In the genomic region with DNA sequence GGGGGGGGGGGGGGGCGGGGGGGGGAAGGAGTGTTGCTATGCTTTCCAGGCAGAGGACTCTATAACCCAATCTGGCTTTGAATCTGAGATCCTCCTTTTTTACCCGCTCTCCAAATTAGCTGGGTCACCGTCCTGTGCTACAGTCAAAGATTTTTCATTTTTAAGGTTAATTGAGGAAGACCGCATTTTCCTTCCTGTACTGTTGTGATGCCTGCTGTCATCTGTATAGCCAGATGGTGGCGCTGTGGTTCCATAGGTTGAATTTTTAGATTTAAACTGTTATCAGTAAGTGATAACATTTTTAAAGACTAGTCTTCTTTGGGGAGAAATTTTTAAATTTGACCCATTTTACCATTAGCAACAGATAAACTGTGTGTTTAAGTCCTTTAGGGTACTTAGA, we compare ENCODE assay signal across 9 mouse cellular contexts. TPM values are rescaled to one million over a fixed set of nuclear protein-coding genes. Genes with fewer than 3 reads are reported as not detected.
DNase-seq lines count a peak whose midpoint lies in the region; ATAC-seq and TF ChIP-seq lines count a peak whose summit lies in the region.
"Had no signal": no experiment of that assay in that cellular context is flagged by ENCODE, and none has a peak within 500 bp of the region (broad histone marks: within the 10 kb centered on the region; RNA-seq: fewer than 3 reads in every experiment).

No protein-coding gene starts in this region.

- no peaks in the 10 kb centered on the region for H3K4me1 ChIP-seq in heart, postnatal 0 days (ENCODE audit: control insufficient read depth, insufficient read depth)
- no peaks in the 10 kb centered on the region for H3K4me1 ChIP-seq in ES-E14 (ENCODE audit: control insufficient read depth in 2 of 2, insufficient read depth in 2 of 2, low read length in 2 of 2, poor library complexity in 1 of 2)
- peaks cover 14% of the 10 kb centered on the region for H3K4me1 ChIP-seq in hindbrain, embryonic 14.5 days (replicated peaks; ENCODE audit: control insufficient read depth, insufficient read depth, low read length)
- H3K4me1 ChIP-seq in limb, embryonic 12.5 days (replicated peaks), result no peaks in the 10 kb centered on the region

- no peak for ATAC-seq in heart, postnatal 0 days (ENCODE audit: insufficient read depth, low read depth)
- peak; percentile 40; the same call in 1 of the 2 replicates for ATAC-seq in hindbrain, embryonic 14.5 days (ENCODE audit: low FRiP score)
- ATAC-seq in limb, embryonic 12.5 days (ENCODE audit: insufficient number of reproducible peaks, insufficient read depth, low FRiP score, low TSS enrichment, low read depth), result no peak

- no peak overlapping the region for H3K9ac ChIP-seq in heart, postnatal 0 days (replicated peaks; ENCODE audit: low read depth, low read length)
- H3K9ac ChIP-seq in ES-E14 (ENCODE audit: insufficient read depth, low read depth, low read length, poor library complexity, severe bottlenecking), result no peak overlapping the region
- no peak overlapping the region for H3K9ac ChIP-seq in hindbrain, embryonic 14.5 days
- H3K9ac ChIP-seq in limb, embryonic 12.5 days (replicated peaks), result no peak overlapping the region

- no peaks in the 10 kb centered on the region for H3K9me3 ChIP-seq in heart, postnatal 0 days (replicated peaks; ENCODE audit: control insufficient read depth, low read length)
- H3K9me3 ChIP-seq in ES-E14 (ENCODE audit: control insufficient read depth, insufficient read depth, low read depth, low read length), result no peaks in the 10 kb centered on the region
- no peaks in the 10 kb centered on the region for H3K9me3 ChIP-seq in hindbrain, embryonic 14.5 days (ENCODE audit: control insufficient read depth, low read length)
- H3K9me3 ChIP-seq in limb, embryonic 12.5 days, result no peaks in the 10 kb centered on the region

- H3K4me2 ChIP-seq in heart, postnatal 0 days (ENCODE audit: low read depth, low read length), result no peak overlapping the region
- peak overlapping the region; percentile 35 for H3K4me2 ChIP-seq in hindbrain, embryonic 14.5 days (replicated peaks)
- H3K4me2 ChIP-seq in limb, embryonic 12.5 days, result peak overlapping the region; percentile 39

- 7% methylated on average over 5 of the region's 5 CpGs for WGBS in heart, postnatal 0 days
- WGBS in hindbrain, embryonic 14.5 days, result 4% methylated on average over 5 of the region's 5 CpGs
- WGBS in limb, embryonic 12.5 days, result 7% methylated on average over 5 of the region's 5 CpGs

- H3K27ac ChIP-seq in heart, postnatal 0 days (ENCODE audit: low read depth), result no peak overlapping the region
- no peak overlapping the region for H3K27ac ChIP-seq in ES-E14 (ENCODE audit: insufficient read depth, low read depth, low read length, poor library complexity, severe bottlenecking)
- H3K27ac ChIP-seq in hindbrain, embryonic 14.5 days, result no peak overlapping the region
- no peak overlapping the region for H3K27ac ChIP-seq in limb, embryonic 12.5 days

- no peak for DNase-seq in heart, postnatal 0 days (ENCODE audit: low spot score)
- DNase-seq in heart, adult 18-20 months, result no peak
- DNase-seq in ES-E14 (ENCODE audit: low read depth, low spot score), result no peak
- peak; percentile 81 for DNase-seq in embryo, embryonic 10.5 days (ENCODE audit: low spot score)
- peak; percentile 86 for DNase-seq in hindbrain, embryonic 14.5 days (ENCODE audit: low spot score)
- peak; percentile 74 for DNase-seq in right cerebral cortex, postnatal 4 days
- DNase-seq in gastrocnemius, adult 18-20 months (ENCODE audit: low spot score), result no peak

- no peaks in the 10 kb centered on the region for H3K36me3 ChIP-seq in heart, postnatal 0 days (replicated peaks; ENCODE audit: control insufficient read depth, insufficient read depth, low read length)
- H3K36me3 ChIP-seq in ES-E14 (ENCODE audit: control insufficient read depth, insufficient read depth, low read length, poor library complexity, severe bottlenecking), result no peaks in the 10 kb centered on the region
- no peaks in the 10 kb centered on the region for H3K36me3 ChIP-seq in hindbrain, embryonic 14.5 days (replicated peaks; ENCODE audit: control insufficient read depth, insufficient read depth)
- H3K36me3 ChIP-seq in limb, embryonic 12.5 days, result no peaks in the 10 kb centered on the region

- no peak overlapping the region for H3K4me3 ChIP-seq in heart, postnatal 0 days (ENCODE audit: low read depth, low read length)
- H3K4me3 ChIP-seq in ES-E14 (ENCODE audit: insufficient read depth in 1 of 2, low read depth in 1 of 2, low read length in 2 of 2, poor library complexity in 1 of 2, severe bottlenecking in 1 of 2), result no peak overlapping the region
- no peak overlapping the region for H3K4me3 ChIP-seq in hindbrain, embryonic 14.5 days (replicated peaks; ENCODE audit: low read length)
- H3K4me3 ChIP-seq in limb, embryonic 12.5 days (replicated peaks), result no peak overlapping the region

- TF ChIP-seq EP300 in heart, postnatal 0 days (IDR thresholded peaks at IDR 0.05; ENCODE audit: low read depth), result no peak

- peak; percentile 62 for TF ChIP-seq CTCF in heart, postnatal 0 days (IDR thresholded peaks at IDR 0.05; ENCODE audit: low read depth)

- in situ Hi-C loops in ES-E14 (cut with MboI; ENCODE audit: low sequenced_read_pairs in 2 of 2, unreplicated experiment in 2 of 2), result no loop called here

- peaks cover 13% of the 10 kb centered on the region; the same call in 1 of the 2 replicates for H3K27me3 ChIP-seq in heart, postnatal 0 days (ENCODE audit: control insufficient read depth, insufficient read depth, low read length)
- H3K27me3 ChIP-seq in hindbrain, embryonic 14.5 days (ENCODE audit: control insufficient read depth, insufficient read depth, low read length), result peaks cover 38% of the 10 kb centered on the region
- peaks cover 25% of the 10 kb centered on the region for H3K27me3 ChIP-seq in limb, embryonic 12.5 days

TF ChIP-seq in ES-E14, 5 proteins besides CTCF, POLR2A, EP300 and RAD21:
- no peak for TF ChIP-seq CHD2 (IDR thresholded peaks at IDR 0.05; ENCODE audit: low read depth, low read length)
- peak; percentile 91 for TF ChIP-seq ZC3H11A (IDR thresholded peaks at IDR 0.05; ENCODE audit: borderline replicate concordance, low read depth, low read length)
- TF ChIP-seq ZNF384 (IDR thresholded peaks at IDR 0.05; ENCODE audit: low read depth, low read length), result no peak
- no peak for TF ChIP-seq HCFC1 (IDR thresholded peaks at IDR 0.05; ENCODE audit: borderline replicate concordance, insufficient read depth, low read length)
- TF ChIP-seq MAFK (IDR thresholded peaks at IDR 0.05; ENCODE audit: insufficient read depth, low read depth, low read length), result no peak
TF ChIP-seq in ES-E14: peak in this region for 1.

RNA-seq across cellular contexts. Expression of gene Atoh1, which starts 44.0 kb away (rescaled TPM):
- total RNA-seq in heart, postnatal 0 days (2014; rRNA removed; ENCODE audit: low replicate concordance), result not detected in 2 replicates
- not detected in 2 replicates for polyA plus RNA-seq in heart, postnatal 0 days (2015; fragmentation: Nextera tagmentation; extraction: Ambion mirVana)
- total RNA-seq in heart, adult 18-20 months (2021), result not detected
- 0.11 and 0.40 TPM in 2 replicates for total RNA-seq in ES-E14 (2012; rRNA removed)
- 13.0 and 13.4 TPM in 2 replicates for polyA plus RNA-seq in hindbrain, embryonic 14.5 days (2014; fragmentation: Nextera tagmentation; extraction: Ambion mirVana)
- polyA plus RNA-seq in limb, embryonic 12.5 days (2016; fragmentation: Nextera tagmentation; extraction: Ambion mirVana), result 0.10 TPM in 1 of 2 replicates, not detected in the other
- total RNA-seq in gastrocnemius, adult 18-20 months (2021), result not detected
- polyA plus RNA-seq: liver, embryonic 16.5 days had no signal

Comparison
In these comparisons a context has a peak if more than half of its experiments do, and no peak if none do; other contexts are left out.
1. DNase-seq: peak in embryo, embryonic 10.5 days (single experiment), hindbrain, embryonic 14.5 days (single experiment) and right cerebral cortex, postnatal 4 days (single experiment); none in heart, postnatal 0 days (single experiment), heart, adult 18-20 months (0 of 2), ES-E14 (single experiment) and gastrocnemius, adult 18-20 months (single experiment).